Comparison of ENCODE assay signal across 21 mouse cellular contexts in the genomic region with DNA sequence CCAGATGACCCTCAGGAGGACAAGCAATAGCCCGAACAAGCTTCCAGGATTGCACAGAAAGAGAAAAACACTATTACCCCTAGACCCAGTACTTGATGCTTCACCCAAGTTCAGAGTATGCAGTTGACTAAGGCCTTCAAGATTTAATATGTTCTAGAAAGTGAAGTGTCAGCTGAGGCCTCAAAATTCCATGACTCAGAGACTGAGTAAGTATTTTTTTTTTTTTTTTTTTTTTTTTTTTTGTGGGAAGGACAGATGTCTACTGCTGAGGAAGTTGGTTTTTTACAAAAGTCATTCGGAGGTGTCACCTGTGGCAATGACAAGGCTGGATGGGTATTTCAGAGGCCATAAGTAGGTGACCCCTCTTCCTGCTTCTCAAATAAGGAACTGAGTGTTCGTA. TPM values are rescaled to one million over a fixed set of nuclear protein-coding genes. Genes with fewer than 3 reads are reported as not detected.
DNase-seq lines count a peak whose midpoint lies in the region; ATAC-seq lines count a peak whose summit lies in the region.
"Had no signal": no experiment of that assay in that cellular context is flagged by ENCODE, and none has a peak within 500 bp of the region (broad histone marks: within the 10 kb centered on the region; RNA-seq: fewer than 3 reads in every experiment).

No protein-coding gene starts in this region.

- 89% methylated on average over 3 of the region's 3 CpGs for WGBS in forebrain, embryonic 12.5 days
- WGBS in forebrain, embryonic 10.5 days = 89% methylated on average over 3 of the region's 3 CpGs
- 78% methylated on average over 3 of the region's 3 CpGs for whole genome bisulfite sequencing in heart, embryonic 16.5 days
- 50% methylated on average over 3 of the region's 3 CpGs for WGBS in macrophage (ENCODE audit: missing documents)
- WGBS in midbrain, embryonic 10.5 days = 86% methylated on average over 3 of the region's 3 CpGs

- no peak for DNase-seq in forebrain, embryonic 10.5 days (ENCODE audit: extremely low spot score, low spot score)
- no peak for DNase-seq in heart, postnatal 4 days
- DNase-seq in 3T3-L1 (ENCODE audit: low read depth, low spot score) = peak; percentile 59
- DNase-seq in gastrocnemius, postnatal 25 days = no peak
- no peak for DNase-seq in midbrain, embryonic 10.5 days (ENCODE audit: low spot score)
- DNase-seq: adrenal gland, postnatal 25 days; cerebellum, adult 9-10 months; gastrocnemius, postnatal 14 days; lung, adult 2 months; right cerebral cortex, adult 18-20 months; right cerebral cortex, postnatal 4 days had no signal

- peaks cover 42% of the 10 kb centered on the region for H3K4me1 ChIP-seq in forebrain, embryonic 12.5 days
- peaks cover 76% of the 10 kb centered on the region for H3K4me1 ChIP-seq in forebrain, embryonic 10.5 days
- H3K4me1 ChIP-seq in heart, embryonic 16.5 days (ENCODE audit: control insufficient read depth, insufficient read depth, low read length) = peaks cover 5% of the 10 kb centered on the region; the same call in 1 of the 2 replicates
- H3K4me1 ChIP-seq in midbrain, embryonic 10.5 days = peaks cover 46% of the 10 kb centered on the region

- no peaks in the 10 kb centered on the region for H3K9me3 ChIP-seq in forebrain, embryonic 12.5 days
- no peaks in the 10 kb centered on the region for H3K9me3 ChIP-seq in forebrain, embryonic 10.5 days
- H3K9me3 ChIP-seq in heart, embryonic 16.5 days (replicated peaks; ENCODE audit: control insufficient read depth, low read length) = no peaks in the 10 kb centered on the region
- no peaks in the 10 kb centered on the region for H3K9me3 ChIP-seq in midbrain, embryonic 10.5 days (replicated peaks)
- H3K9me3 ChIP-seq: forebrain, embryonic 15.5 days; heart, embryonic 10.5 days; hindbrain, embryonic 10.5 days; limb, embryonic 12.5 days; liver, embryonic 12.5 days had no signal

- peaks cover 49% of the 10 kb centered on the region for H3K27me3 ChIP-seq in forebrain, embryonic 12.5 days
- H3K27me3 ChIP-seq in forebrain, embryonic 10.5 days (ENCODE audit: poor library complexity, severe bottlenecking) = peaks cover 75% of the 10 kb centered on the region
- H3K27me3 ChIP-seq in heart, embryonic 16.5 days (ENCODE audit: control insufficient read depth, insufficient read depth, low read length) = peaks cover 11% of the 10 kb centered on the region
- peaks cover 84% of the 10 kb centered on the region for H3K27me3 ChIP-seq in midbrain, embryonic 10.5 days (ENCODE audit: low read depth, poor library complexity, severe bottlenecking)

- H3K4me2 ChIP-seq in forebrain, embryonic 12.5 days = no peak overlapping the region
- H3K4me2 ChIP-seq in heart, embryonic 16.5 days (ENCODE audit: low read depth, low read length) = peak overlapping the region; percentile 15
- H3K4me2 ChIP-seq: forebrain, embryonic 15.5 days; limb, embryonic 12.5 days; liver, embryonic 12.5 days had no signal

- no peak overlapping the region for H3K9ac ChIP-seq in forebrain, embryonic 12.5 days
- H3K9ac ChIP-seq in heart, embryonic 16.5 days (ENCODE audit: low read length) = no peak overlapping the region
- H3K9ac ChIP-seq: forebrain, embryonic 15.5 days; limb, embryonic 12.5 days; liver, embryonic 12.5 days had no signal

- no peaks in the 10 kb centered on the region for H3K36me3 ChIP-seq in forebrain, embryonic 12.5 days (replicated peaks)
- H3K36me3 ChIP-seq in forebrain, embryonic 10.5 days (replicated peaks) = no peaks in the 10 kb centered on the region
- no peaks in the 10 kb centered on the region for H3K36me3 ChIP-seq in heart, embryonic 16.5 days (ENCODE audit: control insufficient read depth, insufficient read depth)
- no peaks in the 10 kb centered on the region for H3K36me3 ChIP-seq in macrophage (ENCODE audit: inconsistent target)
- H3K36me3 ChIP-seq in midbrain, embryonic 10.5 days = no peaks in the 10 kb centered on the region
- H3K36me3 ChIP-seq: forebrain, embryonic 15.5 days; hindbrain, embryonic 10.5 days; limb, embryonic 12.5 days; liver, embryonic 12.5 days had no signal

- H3K79me2 ChIP-seq in macrophage (ENCODE audit: inconsistent target) = no peaks in the 10 kb centered on the region

- H3K4me3 ChIP-seq in forebrain, embryonic 12.5 days (replicated peaks) = no peak overlapping the region
- H3K4me3 ChIP-seq in forebrain, embryonic 10.5 days = no peak overlapping the region
- no peak overlapping the region for H3K4me3 ChIP-seq in heart, embryonic 16.5 days (ENCODE audit: low read length)
- no peak overlapping the region for H3K4me3 ChIP-seq in macrophage (ENCODE audit: inconsistent target)
- H3K4me3 ChIP-seq in midbrain, embryonic 10.5 days = no peak overlapping the region
- H3K4me3 ChIP-seq: forebrain, embryonic 15.5 days; hindbrain, embryonic 10.5 days; limb, embryonic 12.5 days; liver, embryonic 12.5 days had no signal

- H3K27ac ChIP-seq in forebrain, embryonic 12.5 days = 0 out of 2 replicates have a peak overlapping the region, but pooled peaks have one; percentile 50
- no peak overlapping the region for H3K27ac ChIP-seq in forebrain, embryonic 10.5 days
- H3K27ac ChIP-seq in heart, embryonic 16.5 days (ENCODE audit: low read length) = no peak overlapping the region
- H3K27ac ChIP-seq in macrophage = 0 out of 2 replicates have a peak overlapping the region, but pooled peaks have one; percentile 7
- H3K27ac ChIP-seq in midbrain, embryonic 10.5 days (replicated peaks) = no peak overlapping the region
- H3K27ac ChIP-seq: forebrain, embryonic 15.5 days; heart, embryonic 10.5 days; hindbrain, embryonic 10.5 days; limb, embryonic 12.5 days; liver, embryonic 12.5 days had no signal

- no peak for ATAC-seq in forebrain, embryonic 12.5 days (ENCODE audit: low FRiP score)
- no peak for ATAC-seq in heart, embryonic 16.5 days (replicated peaks; ENCODE audit: extremely low read depth, insufficient read depth, low FRiP score)
- ATAC-seq: forebrain, embryonic 15.5 days; hindbrain, embryonic 16.5 days; liver, embryonic 12.5 days; midbrain, embryonic 16.5 days had no signal

RNA-seq across cellular contexts. Expression of gene Prr15, which starts 4.0 kb away (rescaled TPM):
- polyA plus RNA-seq in forebrain, embryonic 12.5 days (2016; fragmentation: Nextera tagmentation; extraction: Ambion mirVana) = 7.8 and 8.8 TPM in 2 replicates
- polyA plus RNA-seq in forebrain, embryonic 10.5 days (2016; fragmentation: Nextera tagmentation; extraction: Ambion mirVana) = 3.3 and 4.7 TPM in 2 replicates
- 14.4 and 15.1 TPM in 2 replicates for polyA plus RNA-seq in heart, embryonic 16.5 days (2015; fragmentation: Nextera tagmentation; extraction: Ambion mirVana)
- 1 to 10 TPM; 6.6 to 7.2 TPM for total RNA-seq in heart, postnatal 4 days (2021)
- total RNA-seq in macrophage (2018; cell fraction: chromatin; rRNA removed) = 1 to 10 TPM in 9 of 26 experiments, under 1 TPM in 10, not detected in 7; 0.33 to 3.5 (median 0.92) TPM
- total RNA-seq in macrophage (2018; cell fraction: cytosol; rRNA removed) = under 1 TPM; 0.12 to 0.73 (median 0.33) TPM
- total RNA-seq in macrophage (2018; cell fraction: nucleus; rRNA removed) = 1 to 10 TPM in 6 of 26 experiments, under 1 TPM in 11, not detected in 9; 0.32 to 2.7 (median 0.70) TPM
- polyA plus RNA-seq in macrophage (2018) = 0.29 to 0.41 TPM (median 0.38 TPM) in 3 replicates
- under 1 TPM; 0.87 to 0.99 TPM for total RNA-seq in gastrocnemius, postnatal 25 days (2021)
- polyA plus RNA-seq in midbrain, embryonic 10.5 days (2016; fragmentation: Nextera tagmentation; extraction: Ambion mirVana) = 0.96 and 1.1 TPM in 2 replicates

Comparison
In these comparisons a context has a peak if more than half of its experiments do, and no peak if none do; other contexts are left out.
1. H3K27ac ChIP-seq: peak in forebrain, embryonic 12.5 days (single experiment) and macrophage (single experiment); none in forebrain, embryonic 10.5 days (single experiment), heart, embryonic 16.5 days (single experiment) and midbrain, embryonic 10.5 days (single experiment).